Mouse (Mus musculus) heart, embryonic 15.5 days (tissue): ENCODE measurements around the gene Epgn. TPM values are rescaled to one million over a fixed set of nuclear protein-coding genes. Genes with fewer than 3 reads are reported as not detected.

Experiments used
- ATAC-seq: fragments of 200-750 bp; cut with Nextera tagmentation; replicated peaks from 2 replicates; pipeline ENCODE4 v1.8.0; 2017; ENCODE audit warnings: low read depth, moderate TSS enrichment; ENCODE audit not compliant: insufficient number of reproducible peaks, insufficient read depth, low FRiP score
- H3K27ac ChIP-seq: fragments of 300-500 bp; sonication (generic); 2 replicates; pipeline ENCODE4 v1.5.1; 2015; ENCODE audit warnings: mild to moderate bottlenecking, inconsistent platforms
- H3K27me3 ChIP-seq: fragments of 300-500 bp; sonication (generic); 2 replicates; pipeline ENCODE4 v1.6.1; 2015; ENCODE audit warnings: inconsistent platforms
- H3K36me3 ChIP-seq: fragments of 300-500 bp; sonication (generic); 2 replicates; pipeline ENCODE4 v1.6.1; 2015; ENCODE audit warnings: mild to moderate bottlenecking, inconsistent platforms
- H3K4me1 ChIP-seq: fragments of 300-500 bp; sonication (generic); replicated peaks from 2 replicates; pipeline ENCODE4 v1.6.1; 2015; ENCODE audit warnings: inconsistent platforms
- H3K4me2 ChIP-seq: fragments of 300-500 bp; sonication (generic); 2 replicates; pipeline ENCODE4 v1.6.1; 2015; ENCODE audit warnings: inconsistent platforms, mild to moderate bottlenecking, moderate library complexity
- H3K4me3 ChIP-seq: fragments of 300-500 bp; sonication (generic); 2 replicates; pipeline ENCODE4 v1.5.1; 2015; ENCODE audit warnings: mild to moderate bottlenecking, inconsistent platforms
- H3K9ac ChIP-seq: fragments of 300-500 bp; sonication (generic); 2 replicates; pipeline ENCODE4 v1.6.1; 2015; ENCODE audit warnings: mild to moderate bottlenecking, inconsistent platforms
- H3K9me3 ChIP-seq: fragments of 300-500 bp; sonication (generic); replicated peaks from 2 replicates; pipeline ENCODE4 v1.6.1; 2016; ENCODE audit warnings: inconsistent platforms
- WGBS: fragments of 180-500 bp; shearing (Covaris S2); methylation state at CpG from one replicate; pipeline ENCODE4 v1.1.7; 2015; ENCODE audit warnings: mixed read lengths; 5-methylcytosine and 5-hydroxymethylcytosine counted together
- polyA plus RNA-seq: library from polyadenylated mRNA; unstranded; fragments of >200 nt; fragmentation: Nextera tagmentation; extraction: Ambion mirVana; gene quantifications from 2 replicates; pipeline ENCODE4 v1.2.1, GENCODE M21; 2015

Epgn gene
- polyA plus RNA-seq, 1 experiment from 2014 or later, result 0.14 TPM

DNA sequence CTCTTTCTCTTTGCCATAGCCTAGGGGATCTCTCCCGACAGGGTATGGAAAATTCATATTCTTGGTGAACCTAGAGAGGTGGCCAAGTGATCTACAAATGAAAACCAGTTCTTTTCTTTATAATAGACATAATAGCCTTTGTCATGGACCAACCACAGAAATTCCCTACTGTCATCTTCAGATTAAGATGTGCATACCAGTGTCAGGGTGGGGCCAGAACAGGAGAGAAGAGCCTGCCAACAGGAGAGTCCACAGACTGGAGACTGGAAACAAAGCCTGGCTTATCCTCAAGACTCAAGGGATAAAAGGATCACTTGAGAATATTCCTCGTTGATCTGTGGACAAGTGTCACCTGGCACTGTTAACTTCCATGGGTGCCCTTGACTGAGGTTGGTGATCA is 10.5 kb downstream of the Epgn start:
- 61% methylated on average over 2 of the region's 2 CpGs for WGBS
- ATAC-seq, result no peak
- Histone ChIP-seq H3K36me3 (no peaks in the 10 kb centered on the region), H3K27me3 (no peaks in the 10 kb centered on the region), H3K9ac (no peak overlapping the region), H3K4me1 (peaks cover 5% of the 10 kb centered on the region), H3K4me3 (no peak overlapping the region), H3K27ac (no peak overlapping the region), H3K4me2 (no peak overlapping the region), H3K9me3 (no peaks in the 10 kb centered on the region)

DNA sequence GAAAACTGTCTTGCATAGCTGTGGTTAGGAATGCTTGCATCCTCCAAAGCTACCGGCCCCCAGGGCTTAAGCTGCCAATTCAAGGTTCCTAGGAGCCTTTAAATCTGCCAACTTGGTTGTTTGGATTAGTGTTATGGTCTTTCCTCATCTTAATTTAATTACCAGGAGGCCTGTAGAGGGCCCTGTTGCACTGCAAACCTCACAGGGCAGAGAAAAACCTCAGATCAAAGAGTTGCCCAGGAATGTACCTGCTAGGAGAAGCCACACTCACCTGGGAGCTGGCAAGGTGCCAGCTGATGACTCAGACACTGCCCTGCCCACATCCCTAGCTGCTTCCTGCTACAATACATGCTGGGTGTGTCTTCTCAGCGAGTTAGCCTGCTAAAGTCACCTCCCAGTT is 11.3 kb downstream of the Epgn start:
- Histone ChIP-seq H3K27ac (no peak overlapping the region), H3K36me3 (no peaks in the 10 kb centered on the region), H3K27me3 (no peaks in the 10 kb centered on the region), H3K9me3 (no peaks in the 10 kb centered on the region), H3K4me2 (no peak overlapping the region), H3K4me3 (no peak overlapping the region), H3K9ac (no peak overlapping the region), H3K4me1 (peaks cover 5% of the 10 kb centered on the region)
- no peak for ATAC-seq
- WGBS, result 16% methylated on average over 2 of the region's 2 CpGs

DNA sequence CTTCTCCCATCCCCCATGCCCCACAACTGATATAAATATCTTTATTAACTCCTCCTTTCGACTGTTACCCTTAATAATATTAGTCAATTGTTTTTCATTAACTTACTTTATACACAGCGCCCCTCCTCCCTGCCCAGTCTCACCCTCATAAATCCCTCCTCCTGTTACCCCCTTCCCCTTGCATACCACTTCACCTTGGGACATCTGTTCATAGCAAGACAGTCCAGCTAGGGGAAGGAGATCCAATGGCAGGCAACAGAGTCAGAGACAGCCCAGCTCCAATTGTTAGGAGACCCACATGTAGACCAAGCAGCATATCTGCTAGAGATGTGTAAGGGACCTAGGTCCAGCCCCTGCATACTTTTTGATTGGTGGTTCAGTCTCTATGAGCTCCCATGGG is 11.7 kb downstream of the Epgn start:
- peaks cover 5% of the 10 kb centered on the region for H3K4me1 ChIP-seq
- H3K27me3 ChIP-seq, result no peaks in the 10 kb centered on the region
- H3K4me2 ChIP-seq, result no peak overlapping the region
- no peak overlapping the region for H3K27ac ChIP-seq
- no peak for ATAC-seq
- 82% methylated on average over 2 of the region's 2 CpGs for WGBS
- no peaks in the 10 kb centered on the region for H3K36me3 ChIP-seq
- no peak overlapping the region for H3K4me3 ChIP-seq
- no peaks in the 10 kb centered on the region for H3K9me3 ChIP-seq
- H3K9ac ChIP-seq, result no peak overlapping the region

DNA sequence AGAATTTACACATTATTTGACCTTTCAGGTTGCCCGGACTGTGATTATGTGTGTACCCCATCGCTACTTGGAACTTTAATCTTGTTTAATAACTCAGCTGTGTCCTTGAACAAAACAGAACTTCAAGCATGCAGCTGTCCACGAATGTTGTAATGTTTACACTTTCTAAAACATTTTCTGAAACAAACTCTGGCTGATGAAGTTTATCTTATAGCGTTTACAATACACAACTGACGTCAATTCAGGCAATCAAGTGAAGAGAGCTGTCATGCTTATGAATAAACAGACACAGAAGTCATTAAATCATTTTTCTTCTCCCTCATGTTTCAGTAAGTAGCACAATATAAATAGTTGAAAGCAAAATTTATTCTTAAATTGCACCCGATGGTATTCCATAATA is 20.7 kb downstream of the Epgn start:
- Histone ChIP-seq H3K4me1 (no peaks in the 10 kb centered on the region), H3K27ac (no peak overlapping the region), H3K36me3 (no peaks in the 10 kb centered on the region), H3K27me3 (no peaks in the 10 kb centered on the region), H3K4me2 (no peak overlapping the region), H3K4me3 (no peak overlapping the region), H3K9ac (no peak overlapping the region), H3K9me3 (no peaks in the 10 kb centered on the region)
- no peak for ATAC-seq
- 73% methylated on average over 6 of the region's 6 CpGs for WGBS

DNA sequence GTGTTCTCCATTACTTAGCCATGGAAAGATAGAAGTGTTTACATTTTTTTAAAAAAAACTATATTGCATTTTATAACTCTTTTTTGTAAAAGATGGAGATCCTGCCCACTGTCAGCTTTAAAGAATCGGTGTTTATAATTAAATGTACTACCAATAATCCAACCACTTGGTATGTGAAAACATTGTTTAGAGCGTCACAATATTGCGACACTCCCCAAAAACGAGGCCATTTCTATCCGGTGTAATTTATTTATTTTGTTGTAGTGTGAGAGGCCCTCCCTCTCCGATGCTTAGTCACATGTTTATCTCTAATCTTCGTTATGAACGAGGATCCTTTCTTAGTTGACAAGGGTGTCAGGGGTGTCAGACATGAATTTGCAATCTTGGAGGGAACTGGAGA is 21.1 kb downstream of the Epgn start:
- H3K9me3 ChIP-seq, result no peaks in the 10 kb centered on the region
- H3K9ac ChIP-seq, result no peak overlapping the region
- ATAC-seq, result no peak
- no peaks in the 10 kb centered on the region for H3K36me3 ChIP-seq
- WGBS, result 74% methylated on average over 8 of the region's 8 CpGs
- H3K4me2 ChIP-seq, result no peak overlapping the region
- no peak overlapping the region for H3K27ac ChIP-seq
- H3K27me3 ChIP-seq, result no peaks in the 10 kb centered on the region
- no peak overlapping the region for H3K4me3 ChIP-seq
- no peaks in the 10 kb centered on the region for H3K4me1 ChIP-seq

DNA sequence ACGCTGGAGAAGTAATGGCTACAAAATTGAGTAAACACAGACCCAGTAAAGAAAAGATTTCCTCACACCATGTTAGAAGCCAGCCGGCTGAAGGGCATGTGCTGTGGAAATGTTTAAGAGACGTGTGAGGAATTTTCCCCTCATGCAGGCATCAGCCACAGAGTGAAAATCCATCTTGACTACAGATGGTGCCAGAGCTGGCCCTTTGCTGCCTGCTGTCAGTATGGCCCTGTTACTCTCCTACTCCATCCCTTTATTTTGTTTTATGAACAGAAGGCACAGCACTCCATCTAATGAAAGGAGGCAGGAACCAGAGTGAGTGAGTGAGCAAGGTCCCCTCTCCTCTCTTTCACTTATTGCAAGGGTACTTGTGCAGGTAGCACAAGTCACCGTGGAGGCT is 45.1 kb downstream of the Epgn start:
- H3K9me3 ChIP-seq, result no peaks in the 10 kb centered on the region
- H3K36me3 ChIP-seq, result no peaks in the 10 kb centered on the region
- no peak overlapping the region for H3K27ac ChIP-seq
- ATAC-seq, result no peak
- no peak overlapping the region for H3K4me3 ChIP-seq
- H3K4me2 ChIP-seq, result no peak overlapping the region
- 0 out of 2 replicates have a peak, but pooled peaks cover 6% of the 10 kb centered on the region for H3K4me1 ChIP-seq
- no peak overlapping the region for H3K9ac ChIP-seq
- WGBS, result 64% methylated on average over 4 of the region's 4 CpGs
- H3K27me3 ChIP-seq, result peaks cover 8% of the 10 kb centered on the region; the same call in 1 of the 2 replicates

DNA sequence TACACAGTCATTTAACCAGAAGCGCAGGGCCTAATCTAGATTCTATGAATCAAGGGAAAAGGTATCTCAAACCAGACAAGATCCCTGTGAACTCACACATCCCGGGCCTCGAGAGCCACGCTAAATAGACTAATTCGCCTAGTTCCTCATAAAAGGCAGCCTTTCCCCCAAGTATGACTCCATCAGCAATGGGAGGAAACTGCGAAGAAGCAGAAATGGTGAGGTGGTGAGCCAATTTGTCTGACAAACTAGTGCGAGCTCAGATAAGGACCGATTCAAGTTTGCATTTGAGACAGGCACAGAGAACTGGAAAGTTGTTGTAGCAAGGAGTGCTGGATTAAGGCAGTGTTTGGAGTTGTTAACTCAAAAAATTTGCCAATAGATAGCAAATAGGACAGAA is 46.4 kb downstream of the Epgn start:
- Histone ChIP-seq H3K4me2 (peak overlapping the region; percentile 79), H3K27ac (no peak overlapping the region; the same call in 1 of the 2 replicates), H3K27me3 (peaks cover 8% of the 10 kb centered on the region; the same call in 1 of the 2 replicates), H3K36me3 (no peaks in the 10 kb centered on the region), H3K9me3 (no peaks in the 10 kb centered on the region), H3K4me3 (peak overlapping the region; percentile 48), H3K9ac (no peak overlapping the region), H3K4me1 (0 out of 2 replicates have a peak, but pooled peaks cover 6% of the 10 kb centered on the region)
- ATAC-seq, result no peak
- WGBS, result 45% methylated on average over 8 of the region's 8 CpGs

DNA sequence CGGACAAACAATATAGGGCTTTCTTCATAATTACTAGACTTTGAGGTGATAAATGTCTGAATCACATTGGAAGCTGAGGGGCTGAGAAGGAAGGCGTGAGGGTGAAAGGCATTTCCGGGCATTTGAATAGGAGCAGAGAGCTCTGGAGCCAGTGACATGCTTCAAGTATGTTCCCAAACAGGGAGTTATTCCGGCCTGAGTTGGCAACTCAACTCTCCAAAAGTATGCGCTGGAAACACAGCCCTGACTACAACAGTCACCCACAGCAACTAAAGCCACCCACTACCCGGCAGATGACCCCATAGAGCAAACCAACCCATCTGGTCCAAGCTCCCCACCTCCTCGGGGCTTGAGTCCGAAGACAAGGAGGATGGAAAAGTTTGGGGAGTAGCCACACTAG is 46.8 kb downstream of the Epgn start:
- Histone ChIP-seq H3K4me2 (peak overlapping the region; percentile 79), H3K27me3 (peaks cover 8% of the 10 kb centered on the region; the same call in 1 of the 2 replicates), H3K4me3 (peak overlapping the region; percentile 48), H3K36me3 (no peaks in the 10 kb centered on the region), H3K4me1 (0 out of 2 replicates have a peak, but pooled peaks cover 6% of the 10 kb centered on the region), H3K27ac (no peak overlapping the region; the same call in 1 of the 2 replicates), H3K9me3 (no peaks in the 10 kb centered on the region), H3K9ac (peak overlapping the region; percentile 21; the same call in 1 of the 2 replicates)
- WGBS, result 25% methylated on average over 8 of the region's 8 CpGs
- ATAC-seq, result 0 out of 2 replicates have a peak, but pooled peaks have one; percentile 35

DNA sequence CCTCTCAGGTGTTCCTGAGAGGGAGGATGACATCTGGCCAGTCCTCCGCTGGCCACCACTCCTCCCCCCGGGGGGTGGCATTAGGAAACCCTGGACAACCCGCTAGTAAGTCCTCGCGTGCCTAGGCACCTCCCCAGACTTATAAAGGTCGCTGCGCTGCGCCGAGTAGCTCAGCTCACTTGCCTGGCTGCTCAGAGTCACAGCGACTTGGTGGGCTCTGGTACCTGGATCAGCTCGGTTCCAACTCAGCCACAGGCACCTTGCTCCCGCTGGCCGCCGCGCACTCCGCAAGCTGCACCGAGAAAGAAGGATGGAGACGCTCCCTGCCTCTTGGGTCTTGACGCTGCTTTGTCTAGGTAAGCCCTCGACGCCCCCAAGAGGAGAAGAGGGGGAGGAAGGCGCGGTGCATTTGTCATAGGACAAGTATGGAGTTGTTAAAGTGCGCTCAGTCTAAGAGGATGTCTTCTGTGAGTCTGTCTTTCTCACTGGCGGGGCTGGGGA is 47.2 kb downstream of the Epgn start, which contains the start of gene Ereg:
Gene Ereg (plus strand): TSS at position 173 of the 501 bp plus-strand sequence.
- Histone ChIP-seq H3K27me3 (peaks cover 8% of the 10 kb centered on the region; the same call in 1 of the 2 replicates), H3K9me3 (no peaks in the 10 kb centered on the region), H3K36me3 (no peaks in the 10 kb centered on the region), H3K9ac (peak within 1 kb of the TSS; percentile 21; the same call in 1 of the 2 replicates), H3K27ac (no peak within 1 kb of the TSS; the same call in 1 of the 2 replicates), H3K4me3 (peak within 1 kb of the TSS; percentile 48), H3K4me1 (0 out of 2 replicates have a peak, but pooled peaks cover 6% of the 10 kb centered on the region), H3K4me2 (peak within 1 kb of the TSS; percentile 79)
- 2% methylated on average over 25 of the region's 25 CpGs for WGBS
- peak; percentile 35; the same call in 1 of the 2 replicates for ATAC-seq

DNA sequence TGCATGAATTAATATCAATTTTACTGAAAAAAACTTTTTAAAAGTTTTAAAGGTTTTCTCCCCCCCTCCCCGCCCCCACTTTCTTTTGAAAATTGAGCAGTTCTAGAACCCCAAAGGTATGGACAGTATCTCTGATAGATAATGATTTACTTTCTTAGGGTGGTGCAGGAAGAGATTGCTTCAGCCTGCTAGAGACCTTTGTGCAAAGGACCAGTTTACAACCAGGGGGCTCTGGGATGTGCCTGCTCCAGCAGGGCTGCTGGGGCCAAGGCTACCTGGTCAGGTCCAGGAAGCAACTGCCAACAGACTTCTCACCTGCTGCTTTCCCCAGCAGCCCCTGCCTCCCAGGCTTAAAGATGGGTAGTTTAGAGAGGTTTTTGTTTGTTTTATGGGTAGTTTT is 47.8 kb downstream of the Epgn start:
- ATAC-seq, result no peak
- H3K36me3 ChIP-seq, result no peaks in the 10 kb centered on the region
- no peak overlapping the region for H3K27ac ChIP-seq
- H3K4me3 ChIP-seq, result no peak overlapping the region
- H3K4me2 ChIP-seq, result peak overlapping the region; percentile 79
- no peak overlapping the region for H3K9ac ChIP-seq
- H3K4me1 ChIP-seq, result 0 out of 2 replicates have a peak, but pooled peaks cover 6% of the 10 kb centered on the region
- H3K9me3 ChIP-seq, result no peaks in the 10 kb centered on the region
- peaks cover 8% of the 10 kb centered on the region; the same call in 1 of the 2 replicates for H3K27me3 ChIP-seq
- WGBS, result 44% methylated on average over 1 of the region's 1 CpGs

DNA sequence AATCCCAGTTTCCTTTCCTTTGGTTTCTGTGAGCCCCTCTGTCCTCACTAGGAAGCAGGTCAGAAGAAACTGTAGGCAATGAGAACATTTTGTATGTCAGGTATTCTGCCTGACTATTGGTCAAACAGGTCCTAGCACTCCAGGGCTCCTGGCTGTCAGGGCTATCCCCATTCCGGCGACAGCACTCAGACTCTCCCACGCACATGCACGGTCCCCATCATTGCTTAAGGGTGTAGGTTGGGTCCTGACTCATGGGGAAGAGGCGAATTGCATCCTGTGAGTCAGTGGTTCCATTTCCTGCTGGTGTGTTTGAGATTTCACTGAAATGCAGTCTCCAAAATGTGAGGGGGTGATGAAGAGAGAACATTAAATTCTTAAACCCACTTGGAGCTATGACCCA is 55.8 kb downstream of the Epgn start:
- Histone ChIP-seq H3K9me3 (no peaks in the 10 kb centered on the region), H3K4me3 (no peak overlapping the region), H3K27ac (no peak overlapping the region), H3K4me1 (no peaks in the 10 kb centered on the region), H3K36me3 (no peaks in the 10 kb centered on the region), H3K4me2 (no peak overlapping the region), H3K9ac (no peak overlapping the region), H3K27me3 (no peaks in the 10 kb centered on the region)
- 50% methylated on average over 5 of the region's 5 CpGs for WGBS
- no peak for ATAC-seq
